Comparison of ENCODE assay signal across 8 mouse cellular contexts in the genomic region with DNA sequence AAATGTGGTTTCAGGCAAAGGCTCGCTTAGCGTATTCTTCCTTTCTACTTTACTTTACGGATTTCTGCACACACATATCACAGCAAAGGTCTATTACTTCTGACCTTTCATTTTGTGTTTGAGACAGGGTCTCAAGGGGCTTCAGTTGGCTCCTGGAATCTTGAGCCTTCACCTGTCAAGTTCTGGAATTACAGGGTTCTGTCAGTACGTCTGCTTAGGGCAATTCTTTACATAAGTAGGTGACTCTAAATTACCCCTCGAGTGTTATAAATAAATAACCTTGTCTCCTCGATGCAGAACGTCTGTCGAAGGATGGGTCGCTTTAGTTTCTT. TPM values are rescaled to one million over a fixed set of nuclear protein-coding genes. Genes with fewer than 3 reads are reported as not detected.
DNase-seq lines count a peak whose midpoint lies in the region; ATAC-seq and TF ChIP-seq lines count a peak whose summit lies in the region.

No protein-coding gene starts in this region.

- TF ChIP-seq POLR2A in spleen, adult 2 months (IDR thresholded peaks at IDR 0.05; ENCODE audit: low read depth, low read length), result no peak
- TF ChIP-seq POLR2A in limb, embryonic 14.5 days (IDR thresholded peaks at IDR 0.05; ENCODE audit: borderline replicate concordance, extremely low read depth, insufficient read depth, insufficient read length), result no peak

- no peak for ATAC-seq in erythroblast, adult 5-6 weeks (replicated peaks; ENCODE audit: low FRiP score, poor library complexity, severe bottlenecking)
- ATAC-seq in limb, embryonic 14.5 days (ENCODE audit: low FRiP score, low read depth), result no peak
- ATAC-seq in stomach, embryonic 16.5 days (ENCODE audit: insufficient read depth, low FRiP score), result no peak

- 0% methylated on average over 9 of the region's 9 CpGs for WGBS in spleen, adult 2 months
- WGBS in limb, embryonic 14.5 days, result 13% methylated on average over 9 of the region's 9 CpGs
- 6% methylated on average over 9 of the region's 9 CpGs for WGBS in stomach, embryonic 16.5 days

- intact Hi-C loops in gastrocnemius, postnatal 14 days (cut with DNase I; ENCODE audit: low total_unique reads), result no loop called here

- H3K36me3 ChIP-seq in erythroblast, embryonic 14.5 days (ENCODE audit: control insufficient read depth), result peaks cover 51% of the 10 kb centered on the region
- peaks cover 22% of the 10 kb centered on the region for H3K36me3 ChIP-seq in spleen, adult 2 months (ENCODE audit: control insufficient read depth, insufficient read depth, low read length)
- H3K36me3 ChIP-seq in limb, embryonic 14.5 days (ENCODE audit: control insufficient read depth, insufficient read depth, low read length), result peaks cover 36% of the 10 kb centered on the region
- H3K36me3 ChIP-seq in stomach, embryonic 16.5 days (ENCODE audit: control insufficient read depth, insufficient read depth, low read length), result peaks cover 20% of the 10 kb centered on the region

- peak overlapping the region; percentile 94 for H3K4me2 ChIP-seq in limb, embryonic 14.5 days (replicated peaks; ENCODE audit: low read depth, low read length, severe bottlenecking)
- peak overlapping the region; percentile 74 for H3K4me2 ChIP-seq in stomach, embryonic 16.5 days (ENCODE audit: low read depth, low read length)

- peak overlapping the region; percentile 72 for H3K27ac ChIP-seq in spleen, adult 2 months (ENCODE audit: insufficient read depth, low read length)
- H3K27ac ChIP-seq in limb, embryonic 14.5 days (replicated peaks; ENCODE audit: low read depth, low read length), result 0 out of 2 replicates have a peak overlapping the region, but pooled peaks have one; percentile 39
- H3K27ac ChIP-seq in stomach, embryonic 16.5 days (ENCODE audit: low read length), result peak overlapping the region; percentile 80

- H3K27me3 ChIP-seq in erythroblast, embryonic 14.5 days (ENCODE audit: control insufficient read depth), result no peaks in the 10 kb centered on the region
- H3K27me3 ChIP-seq in spleen, adult 2 months (ENCODE audit: control insufficient read depth, insufficient read depth, low read length), result no peaks in the 10 kb centered on the region
- no peaks in the 10 kb centered on the region for H3K27me3 ChIP-seq in limb, embryonic 14.5 days (ENCODE audit: control insufficient read depth, insufficient read depth, low read length)
- H3K27me3 ChIP-seq in stomach, embryonic 16.5 days (ENCODE audit: control insufficient read depth, insufficient read depth, low read length), result no peaks in the 10 kb centered on the region

- H3K4me1 ChIP-seq in erythroblast, embryonic 14.5 days (ENCODE audit: control insufficient read depth), result peaks cover 41% of the 10 kb centered on the region
- H3K4me1 ChIP-seq in spleen, adult 2 months (ENCODE audit: control insufficient read depth, insufficient read depth, insufficient read length), result 0 out of 2 replicates have a peak, but pooled peaks cover 3% of the 10 kb centered on the region
- H3K4me1 ChIP-seq in limb, embryonic 14.5 days (ENCODE audit: control insufficient read depth, insufficient read depth, low read length), result peaks cover 7% of the 10 kb centered on the region
- H3K4me1 ChIP-seq in stomach, embryonic 16.5 days (ENCODE audit: control insufficient read depth, insufficient read depth, low read length), result peaks cover 13% of the 10 kb centered on the region

- no peaks in the 10 kb centered on the region for H3K9me3 ChIP-seq in erythroblast, embryonic 14.5 days (ENCODE audit: control insufficient read depth, low read length)
- no peaks in the 10 kb centered on the region for H3K9me3 ChIP-seq in limb, embryonic 14.5 days (ENCODE audit: control insufficient read depth, low read length)
- H3K9me3 ChIP-seq in stomach, embryonic 16.5 days (replicated peaks; ENCODE audit: control insufficient read depth, low read length), result no peaks in the 10 kb centered on the region

- DNase-seq in spleen, adult 2 months (ENCODE audit: low read depth in 1 of 2, low spot score in 2 of 2), result no peak
- no peak for DNase-seq in spleen, postnatal 36 days (ENCODE audit: low spot score in 2 of 2)
- DNase-seq in limb, embryonic 14.5 days (ENCODE audit: low spot score), result no peak
- no peak for DNase-seq in gastrocnemius, postnatal 14 days
- DNase-seq in c-Kit-positive CD71-positive TER-119-positive erythroid progenitor cells, embryonic 14.5 days (ENCODE audit: low spot score), result no peak

- no peak for TF ChIP-seq CTCF in spleen, adult 2 months (IDR thresholded peaks at IDR 0.05; ENCODE audit: extremely low read depth, insufficient read depth, insufficient read length, insufficient replicate concordance)

- peak overlapping the region; percentile 37 for H3K9ac ChIP-seq in limb, embryonic 14.5 days (ENCODE audit: low read depth, low read length, severe bottlenecking)
- H3K9ac ChIP-seq in stomach, embryonic 16.5 days (ENCODE audit: low read length), result peak overlapping the region; percentile 81

- peak overlapping the region; percentile 100 for H3K4me3 ChIP-seq in erythroblast, embryonic 14.5 days (replicated peaks)
- peak overlapping the region; percentile 69 for H3K4me3 ChIP-seq in spleen, adult 2 months (ENCODE audit: extremely low read depth, insufficient read depth, insufficient read length)
- peak overlapping the region; percentile 98 for H3K4me3 ChIP-seq in limb, embryonic 14.5 days (replicated peaks; ENCODE audit: low read length)
- peak overlapping the region; percentile 67 for H3K4me3 ChIP-seq in stomach, embryonic 16.5 days (replicated peaks; ENCODE audit: low read length)

RNA-seq across cellular contexts. Expression of a gene that starts 0.6 kb away (rescaled TPM):
- 152 and 224 TPM in 2 replicates for polyA plus RNA-seq in erythroblast, embryonic 14.5 days (2012)
- total RNA-seq in erythroblast, adult 5-6 weeks (2015; ENCODE audit: low replicate concordance), result 477 and 544 TPM in 2 replicates
- 410 and 537 TPM in 2 replicates for total RNA-seq in erythroblast, adult 5-6 weeks (2017; ENCODE audit: low replicate concordance)
- polyA plus RNA-seq in spleen, adult 2 months (2012; rRNA removed), result 803 and 1,529 TPM in 2 replicates
- polyA plus RNA-seq in limb, embryonic 14.5 days (2012; rRNA removed), result 1,269 and 2,071 TPM in 2 replicates
- polyA plus RNA-seq in limb, embryonic 14.5 days (2014; fragmentation: Nextera tagmentation; extraction: Ambion mirVana), result 1,908 and 2,011 TPM in 2 replicates
- 2,507 and 2,568 TPM in 2 replicates for polyA plus RNA-seq in stomach, embryonic 16.5 days (2015; fragmentation: Nextera tagmentation; extraction: Ambion mirVana)
- 1,000 to 10,000 TPM; 3,648 to 4,448 TPM for total RNA-seq in gastrocnemius, postnatal 14 days (2021)

RNA-seq across cellular contexts. Expression of a gene that starts 8.9 kb away (rescaled TPM):
- polyA plus RNA-seq in erythroblast, embryonic 14.5 days (2012), result 3.2 and 3.6 TPM in 2 replicates
- total RNA-seq in erythroblast, adult 5-6 weeks (2015; ENCODE audit: low replicate concordance), result 80.3 and 86.5 TPM in 2 replicates
- 71.0 and 73.5 TPM in 2 replicates for total RNA-seq in erythroblast, adult 5-6 weeks (2017; ENCODE audit: low replicate concordance)
- 39.0 and 43.3 TPM in 2 replicates for polyA plus RNA-seq in spleen, adult 2 months (2012; rRNA removed)
- 28.3 and 31.1 TPM in 2 replicates for polyA plus RNA-seq in limb, embryonic 14.5 days (2012; rRNA removed)
- polyA plus RNA-seq in limb, embryonic 14.5 days (2014; fragmentation: Nextera tagmentation; extraction: Ambion mirVana), result 17.5 and 18.2 TPM in 2 replicates
- 8.3 and 10.0 TPM in 2 replicates for polyA plus RNA-seq in stomach, embryonic 16.5 days (2015; fragmentation: Nextera tagmentation; extraction: Ambion mirVana)
- 10 to 100 TPM; 15.2 to 15.6 TPM for total RNA-seq in gastrocnemius, postnatal 14 days (2021)

RNA-seq across cellular contexts. Expression of a gene that starts 23.7 kb away (rescaled TPM):
- 8.6 and 11.8 TPM in 2 replicates for polyA plus RNA-seq in erythroblast, embryonic 14.5 days (2012)
- 44.0 and 46.6 TPM in 2 replicates for total RNA-seq in erythroblast, adult 5-6 weeks (2015; ENCODE audit: low replicate concordance)
- total RNA-seq in erythroblast, adult 5-6 weeks (2017; ENCODE audit: low replicate concordance), result 65.1 and 65.8 TPM in 2 replicates
- polyA plus RNA-seq in spleen, adult 2 months (2012; rRNA removed), result 20.2 and 59.3 TPM in 2 replicates
- polyA plus RNA-seq in limb, embryonic 14.5 days (2012; rRNA removed), result 78.0 and 93.0 TPM in 2 replicates
- polyA plus RNA-seq in limb, embryonic 14.5 days (2014; fragmentation: Nextera tagmentation; extraction: Ambion mirVana), result 450 and 461 TPM in 2 replicates
- 374 and 406 TPM in 2 replicates for polyA plus RNA-seq in stomach, embryonic 16.5 days (2015; fragmentation: Nextera tagmentation; extraction: Ambion mirVana)
- total RNA-seq in gastrocnemius, postnatal 14 days (2021), result 10 to 100 TPM; 54.4 to 60.8 TPM

RNA-seq across cellular contexts. Expression of a gene that starts 47.1 kb away (rescaled TPM):
- 10.5 and 11.0 TPM in 2 replicates for polyA plus RNA-seq in erythroblast, embryonic 14.5 days (2012)
- 219 and 262 TPM in 2 replicates for total RNA-seq in erythroblast, adult 5-6 weeks (2015; ENCODE audit: low replicate concordance)
- total RNA-seq in erythroblast, adult 5-6 weeks (2017; ENCODE audit: low replicate concordance), result 350 and 361 TPM in 2 replicates
- 124 and 171 TPM in 2 replicates for polyA plus RNA-seq in spleen, adult 2 months (2012; rRNA removed)
- 362 and 554 TPM in 2 replicates for polyA plus RNA-seq in limb, embryonic 14.5 days (2012; rRNA removed)
- 844 and 893 TPM in 2 replicates for polyA plus RNA-seq in limb, embryonic 14.5 days (2014; fragmentation: Nextera tagmentation; extraction: Ambion mirVana)
- 625 and 721 TPM in 2 replicates for polyA plus RNA-seq in stomach, embryonic 16.5 days (2015; fragmentation: Nextera tagmentation; extraction: Ambion mirVana)
- total RNA-seq in gastrocnemius, postnatal 14 days (2021), result 100 to 1,000 TPM; 402 to 437 TPM
